Mouse (Mus musculus): Measurements from ENCODE around the gene Nxpe2.

GRCm38 (mm10) chr9:48326338-48326737 lies 26.9 kb downstream of the Nxpe2 start:
- TF ChIP-seq CTCF (IDR thresholded peaks at IDR 0.05; ENCODE audit: borderline replicate concordance, insufficient read depth, low read depth, low read length) = no peak
- TF ChIP-seq POLR2A (IDR thresholded peaks at IDR 0.05; ENCODE audit: borderline replicate concordance, insufficient read depth, low read length) = no peak

All from cerebellum, adult 2 months (tissue).